Mouse (Mus musculus): ENCODE data around the gene Gm3327. TPM values are rescaled to one million over a fixed set of nuclear protein-coding genes. Genes with fewer than 3 reads are reported as not detected.
"Not testable (repeated sequence)": the region's sequence is repeated elsewhere in the genome, so short reads cannot be mapped to it uniquely, and the experiment has no call there.

Gm3327 gene
- polyA plus RNA-seq (2015; fragmentation: Nextera tagmentation; extraction: Ambion mirVana): not detected in 2 replicates

GRCm38 (mm10) chr14:44123551-44123950, at the start of gene Gm3327:
TSS of gene Gm3327 (plus strand) at chr14:44123851.
- not testable (repeated sequence) for H3K4me1 ChIP-seq; H3K4me2 ChIP-seq; H3K9ac ChIP-seq; H3K4me3 ChIP-seq; H3K27ac ChIP-seq; H3K27me3 ChIP-seq; H3K9me3 ChIP-seq; H3K36me3 ChIP-seq; ATAC-seq (ENCODE audit: borderline replicate concordance, extremely low read depth, low FRiP score, low TSS enrichment)
- 86% methylated on average over 4 of the region's 4 CpGs for WGBS

- 53% methylated on average over 5 of the region's 5 CpGs for WGBS
- not testable (repeated sequence) for ATAC-seq (ENCODE audit: borderline replicate concordance, extremely low read depth, low FRiP score, low TSS enrichment); H3K4me1 ChIP-seq; H3K4me2 ChIP-seq; H3K9me3 ChIP-seq; H3K36me3 ChIP-seq; H3K9ac ChIP-seq; H3K27me3 ChIP-seq; H3K27ac ChIP-seq; H3K4me3 ChIP-seq
Measured at GRCm38 (mm10) chr14:44077785-44078341, 45.8 kb upstream of the Gm3327 start.

DNA sequence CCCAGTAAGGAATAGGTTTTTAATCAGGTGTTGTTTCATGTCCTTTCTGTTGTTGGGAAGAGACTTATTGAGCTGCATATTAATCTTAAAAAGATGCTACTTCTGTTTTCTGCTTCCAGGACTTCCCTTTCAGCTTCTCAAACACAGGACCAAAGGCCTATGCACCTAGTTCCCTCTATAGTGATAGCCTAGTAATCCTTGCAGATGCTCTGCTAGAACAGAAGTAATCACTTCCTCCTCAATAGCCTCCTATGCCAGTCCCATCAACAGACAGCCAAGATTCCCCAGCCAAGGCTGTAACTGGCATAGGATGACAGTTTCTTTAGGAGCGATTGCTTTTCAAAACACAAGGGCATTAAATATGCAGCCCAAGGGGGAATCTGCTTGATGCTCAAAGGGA, 37.1 kb upstream of the Gm3327 start:
- not testable (repeated sequence) for H3K27ac ChIP-seq; H3K4me3 ChIP-seq; H3K9ac ChIP-seq; H3K4me2 ChIP-seq; H3K9me3 ChIP-seq; H3K27me3 ChIP-seq; H3K36me3 ChIP-seq; H3K4me1 ChIP-seq; ATAC-seq (ENCODE audit: borderline replicate concordance, extremely low read depth, low FRiP score, low TSS enrichment)
- WGBS: 82% methylated on average over 1 of the region's 1 CpGs

GRCm38 (mm10) chr14:44087535-44087934, 36.1 kb upstream of the Gm3327 start:
- not testable (repeated sequence) for H3K27me3 ChIP-seq; H3K9ac ChIP-seq; H3K9me3 ChIP-seq; H3K27ac ChIP-seq; H3K4me3 ChIP-seq; ATAC-seq (ENCODE audit: borderline replicate concordance, extremely low read depth, low FRiP score, low TSS enrichment); H3K4me1 ChIP-seq; H3K4me2 ChIP-seq; H3K36me3 ChIP-seq
- WGBS: 61% methylated on average over 2 of the region's 2 CpGs

DNA sequence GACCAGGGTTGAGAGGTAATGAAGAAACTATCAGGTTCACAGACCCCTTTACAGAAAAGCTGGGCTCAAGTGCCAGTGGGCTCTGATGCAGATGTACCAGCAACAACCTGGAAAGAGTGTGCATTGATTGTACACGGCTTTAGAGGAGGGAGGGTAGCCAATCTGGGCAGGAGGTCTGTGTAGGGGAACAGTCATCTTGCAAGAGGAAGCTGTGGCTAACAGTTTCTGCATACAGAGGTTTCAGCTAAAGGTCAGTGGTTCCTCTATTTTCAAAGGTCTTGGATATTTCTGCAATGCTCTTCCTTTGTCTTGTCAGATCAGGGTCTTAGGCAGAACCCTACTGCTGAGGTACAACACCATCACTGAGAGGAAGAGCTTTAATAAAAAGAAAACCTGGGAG, 32.1 kb upstream of the Gm3327 start:
- H3K9me3 ChIP-seq; H3K4me3 ChIP-seq; H3K4me1 ChIP-seq; H3K36me3 ChIP-seq; H3K27ac ChIP-seq; H3K9ac ChIP-seq; H3K4me2 ChIP-seq; H3K27me3 ChIP-seq; ATAC-seq (ENCODE audit: borderline replicate concordance, extremely low read depth, low FRiP score, low TSS enrichment): not testable (repeated sequence)
- WGBS: 62% methylated on average over 1 of the region's 1 CpGs

DNA sequence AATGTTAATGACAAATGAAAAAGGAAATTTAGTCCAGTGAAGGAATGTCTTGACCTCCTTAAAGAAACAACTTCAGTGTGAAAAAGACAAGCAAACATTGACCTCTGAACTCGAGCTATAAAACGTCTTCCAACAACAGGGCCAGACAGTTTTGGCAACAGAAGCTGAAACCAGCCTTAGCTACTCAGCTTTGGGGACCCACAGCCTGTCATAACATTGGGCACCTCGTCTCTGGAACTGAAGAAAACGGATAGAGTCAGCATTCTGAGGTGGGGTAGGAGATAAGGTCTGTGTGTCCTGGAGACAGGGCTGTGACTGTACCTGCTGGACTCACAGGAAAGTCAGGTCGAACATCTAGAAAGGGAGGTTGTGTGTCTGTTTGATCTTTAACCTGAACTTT, 29.2 kb upstream of the Gm3327 start:
- not testable (repeated sequence) for H3K9ac ChIP-seq; H3K4me2 ChIP-seq; H3K27me3 ChIP-seq; ATAC-seq (ENCODE audit: borderline replicate concordance, extremely low read depth, low FRiP score, low TSS enrichment); H3K9me3 ChIP-seq; H3K27ac ChIP-seq; H3K4me3 ChIP-seq; H3K4me1 ChIP-seq; H3K36me3 ChIP-seq
- WGBS: 11% methylated on average over 5 of the region's 5 CpGs

- H3K4me3 ChIP-seq; H3K9ac ChIP-seq; H3K4me2 ChIP-seq; H3K36me3 ChIP-seq; H3K9me3 ChIP-seq; H3K27ac ChIP-seq; H3K27me3 ChIP-seq; H3K4me1 ChIP-seq; ATAC-seq (ENCODE audit: borderline replicate concordance, extremely low read depth, low FRiP score, low TSS enrichment): not testable (repeated sequence)
- WGBS: no CpG with 5 or more reads among the region's 1 CpGs
Measured at GRCm38 (mm10) chr14:44100030-44100429, 23.6 kb upstream of the Gm3327 start.

DNA sequence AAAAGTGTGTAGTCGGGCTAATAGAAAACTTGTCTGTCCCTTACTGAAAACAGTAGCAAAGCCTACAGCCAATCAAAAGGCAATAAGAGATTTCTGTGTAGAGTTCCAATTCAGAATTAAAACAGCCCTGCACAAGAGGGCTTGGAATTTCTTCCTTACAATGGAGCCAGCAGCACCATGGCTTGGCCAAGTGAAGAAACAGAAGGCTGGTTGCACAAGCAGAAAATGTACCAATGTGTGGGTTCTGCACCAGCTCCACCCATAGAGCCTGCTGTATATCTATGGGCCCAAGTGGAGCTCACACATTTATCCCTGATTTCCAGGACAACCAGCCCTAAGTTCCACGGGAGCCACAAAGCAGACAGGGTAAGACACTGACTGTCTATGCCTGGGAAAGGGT, 21.3 kb upstream of the Gm3327 start, which contains the start of gene Ear2:
TSS of gene Ear2 (plus strand) at position 301 of the 400 bp plus-strand sequence.
- H3K4me1 ChIP-seq; H3K27ac ChIP-seq; H3K9ac ChIP-seq; H3K9me3 ChIP-seq; H3K4me3 ChIP-seq; H3K4me2 ChIP-seq; H3K27me3 ChIP-seq; H3K36me3 ChIP-seq; ATAC-seq (ENCODE audit: borderline replicate concordance, extremely low read depth, low FRiP score, low TSS enrichment): not testable (repeated sequence)
- 64% methylated on average over 2 of the region's 2 CpGs for WGBS

GRCm38 (mm10) chr14:44110981-44111380, 12.7 kb upstream of the Gm3327 start:
- ATAC-seq (ENCODE audit: borderline replicate concordance, extremely low read depth, low FRiP score, low TSS enrichment): no peak
- Histone ChIP-seq H3K9ac (no peak overlapping the region), H3K4me2 (no peak overlapping the region), H3K9me3 (no peaks in the 10 kb centered on the region), H3K4me3 (no peak overlapping the region), H3K36me3 (no peaks in the 10 kb centered on the region), H3K27me3 (no peaks in the 10 kb centered on the region), H3K4me1 (no peaks in the 10 kb centered on the region), H3K27ac (no peak overlapping the region)

Other genes with a start within 250 kb of the Gm3327 start
- not detected in 2 replicates for gene Ear1, start 248.3 kb upstream of the Gm3327 start, polyA plus RNA-seq (2015; fragmentation: Nextera tagmentation; extraction: Ambion mirVana)
- gene Ear10, start 200.3 kb upstream of the Gm3327 start, polyA plus RNA-seq (2015; fragmentation: Nextera tagmentation; extraction: Ambion mirVana): not detected in 2 replicates
- gene Gm8113, start 198.5 kb upstream of the Gm3327 start, polyA plus RNA-seq (2015; fragmentation: Nextera tagmentation; extraction: Ambion mirVana): 32.5 and 33.4 TPM in 2 replicates
- gene Ang5, start 166.8 kb upstream of the Gm3327 start, polyA plus RNA-seq (2015; fragmentation: Nextera tagmentation; extraction: Ambion mirVana): not detected in 2 replicates
- gene Ang6, start 121.6 kb upstream of the Gm3327 start, polyA plus RNA-seq (2015; fragmentation: Nextera tagmentation; extraction: Ambion mirVana): not detected in 2 replicates
- gene Ear2, start 21.2 kb upstream of the Gm3327 start, polyA plus RNA-seq (2015; fragmentation: Nextera tagmentation; extraction: Ambion mirVana): 3.7 and 4.3 TPM in 2 replicates
- gene Gm8212, start 73.8 kb downstream of the Gm3327 start, polyA plus RNA-seq (2015; fragmentation: Nextera tagmentation; extraction: Ambion mirVana): not detected in 2 replicates
- gene 4930503E14Rik, start 89.4 kb downstream of the Gm3327 start, polyA plus RNA-seq (2015; fragmentation: Nextera tagmentation; extraction: Ambion mirVana): not detected in 2 replicates
- gene Gm8220, start 161.7 kb downstream of the Gm3327 start, polyA plus RNA-seq (2015; fragmentation: Nextera tagmentation; extraction: Ambion mirVana): not detected in 2 replicates
- gene Gm5930, start 214.7 kb downstream of the Gm3327 start, polyA plus RNA-seq (2015; fragmentation: Nextera tagmentation; extraction: Ambion mirVana): not detected in 2 replicates
- not detected in 2 replicates for gene Gm8229, start 241.5 kb downstream of the Gm3327 start, polyA plus RNA-seq (2015; fragmentation: Nextera tagmentation; extraction: Ambion mirVana)